Mouse (Mus musculus) Muller cell, postnatal 12 days (primary cell): ENCODE measurements at regions not wholly inside any gene's neighbourhood (a gene's known extent, or its start where the extent isn't known, plus 50 kb on each side); places are given as distances from the start of the nearest gene placed in this dataset.
"Not testable (repeated sequence)": the region's sequence is repeated elsewhere in the genome, so short reads cannot be mapped to it uniquely, and the experiment has no call there.

ENCODE experiments used
- DNase-seq: peaks from one replicate; pipeline ENCODE4 v3.0.0-alpha.2; 2015; ENCODE audit errors: inconsistent ontology term

GRCm38 (mm10) chr13:99128979-99129378 is 55.6 kb upstream of the Zfp366 start:
- DNase-seq = peak; percentile 61

GRCm38 (mm10) chr13:99128284-99128691 is 56.3 kb upstream of the Zfp366 start:
- peak; percentile 70 for DNase-seq

DNA sequence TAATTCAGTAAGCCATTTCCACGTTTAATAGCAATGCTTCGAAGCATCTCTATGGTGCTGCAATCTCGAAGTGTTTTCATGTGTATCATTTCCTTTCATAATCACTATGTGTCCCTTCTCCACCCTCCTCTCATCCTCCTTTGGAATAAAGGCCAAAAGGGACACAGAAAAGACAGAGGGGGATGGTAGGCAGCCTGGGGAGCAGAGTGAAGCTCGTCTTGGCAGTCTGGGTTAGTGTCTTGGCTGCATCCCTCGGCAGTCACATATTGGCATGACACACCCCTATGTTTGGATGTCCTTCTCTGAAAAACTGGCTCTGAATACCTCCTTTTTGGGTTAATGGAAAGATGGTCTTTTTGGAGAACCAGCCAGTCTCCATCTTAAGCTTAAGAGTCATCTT is 56.9 kb upstream of the Zfp366 start:
- DNase-seq = no peak

DNA sequence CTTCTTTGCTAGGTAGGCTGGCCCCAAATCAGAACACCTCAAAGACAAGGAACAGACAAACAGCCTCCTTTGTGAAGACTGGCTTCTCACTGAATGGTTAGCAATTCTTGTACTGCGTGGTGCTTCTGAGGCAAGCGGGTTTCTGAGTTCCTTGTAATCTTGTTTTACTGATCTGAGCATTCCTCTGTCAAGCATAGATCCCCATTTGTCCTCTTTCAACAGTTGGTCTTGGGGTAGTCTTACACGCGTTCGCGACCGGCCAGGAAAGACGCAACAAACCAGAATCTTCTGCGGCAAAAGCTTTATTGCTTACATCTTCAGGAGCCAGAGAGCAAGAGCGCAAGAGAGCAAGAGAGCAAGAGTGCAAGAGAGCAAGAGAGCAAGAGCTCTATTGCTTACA is 57.7 kb upstream of the Zfp366 start:
- DNase-seq = not testable (repeated sequence)

GRCm38 (mm10) chr13:99126538-99126937 is 58.1 kb upstream of the Zfp366 start:
- DNase-seq = no peak

DNA sequence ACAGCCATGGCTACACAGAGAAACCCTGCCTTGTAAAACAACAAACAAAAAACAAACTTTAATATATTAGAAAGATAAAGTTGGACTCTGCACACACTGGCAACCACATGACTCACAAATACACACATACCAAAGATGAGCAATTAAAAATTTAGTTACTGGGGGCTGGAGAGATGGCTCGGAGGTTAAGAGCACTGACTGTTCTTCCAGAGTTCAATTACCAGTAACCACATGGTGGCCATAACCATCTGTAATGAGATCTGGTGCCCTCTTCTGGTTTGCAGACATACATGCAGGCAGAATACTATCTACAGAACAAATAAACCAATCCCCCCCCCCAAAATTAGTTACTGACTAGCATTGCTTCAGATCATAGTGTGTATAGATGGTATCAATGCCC is 58.7 kb upstream of the Zfp366 start:
- no peak for DNase-seq

DNA sequence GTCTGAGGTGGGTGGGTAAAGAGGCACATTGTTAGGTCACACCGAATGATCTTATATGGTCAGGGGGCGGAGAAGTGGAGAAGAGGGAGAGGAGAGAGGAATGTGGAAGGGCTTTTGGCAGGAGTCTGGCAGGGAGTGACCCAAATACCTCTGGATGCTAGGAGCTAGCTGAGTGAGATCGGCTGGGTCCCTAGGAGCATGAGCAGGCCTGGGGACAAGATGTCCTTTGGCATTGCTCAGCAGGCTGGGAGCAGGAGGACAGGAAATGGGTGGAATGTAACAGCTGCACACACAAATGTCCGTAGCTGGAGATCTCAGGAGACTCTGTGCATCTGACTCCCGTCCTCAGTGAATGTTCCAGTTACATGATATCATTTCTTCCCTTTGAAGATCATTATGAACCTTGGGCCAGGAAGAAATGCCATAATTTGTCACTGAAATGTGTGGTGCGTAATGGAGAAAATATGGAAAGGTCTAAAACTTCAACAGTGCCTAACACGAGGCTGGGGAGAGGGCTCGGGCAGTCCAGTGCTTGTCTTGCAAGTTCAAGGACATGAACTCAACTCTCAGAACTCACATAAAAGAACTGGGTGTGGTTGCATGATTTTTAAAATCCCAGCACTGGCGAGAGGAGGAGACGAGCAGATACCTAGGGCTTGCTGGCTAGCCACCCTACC is 59.6 kb upstream of the Zfp366 start:
- peak; percentile 90 for DNase-seq

DNA sequence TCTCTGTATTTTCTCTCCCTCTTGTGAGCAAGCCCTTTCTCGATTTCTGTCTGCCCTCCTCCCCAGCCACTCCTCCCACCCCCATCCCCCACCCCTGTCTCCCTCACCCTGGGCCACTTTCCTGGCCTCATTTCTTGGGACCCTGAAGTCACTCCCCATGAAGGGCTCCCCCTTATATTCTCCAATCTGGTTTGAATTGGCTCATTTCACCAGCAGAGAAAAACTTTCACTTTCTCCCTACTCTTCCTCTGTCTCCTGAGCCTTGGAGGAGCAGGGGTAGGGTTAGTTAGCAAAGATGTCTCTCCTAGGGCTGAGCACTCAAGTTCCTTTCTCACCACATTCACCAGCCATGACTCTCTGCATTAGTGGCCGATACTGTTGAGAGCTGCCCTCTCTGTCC is 60.5 kb upstream of the Zfp366 start:
- DNase-seq = peak; percentile 35

DNA sequence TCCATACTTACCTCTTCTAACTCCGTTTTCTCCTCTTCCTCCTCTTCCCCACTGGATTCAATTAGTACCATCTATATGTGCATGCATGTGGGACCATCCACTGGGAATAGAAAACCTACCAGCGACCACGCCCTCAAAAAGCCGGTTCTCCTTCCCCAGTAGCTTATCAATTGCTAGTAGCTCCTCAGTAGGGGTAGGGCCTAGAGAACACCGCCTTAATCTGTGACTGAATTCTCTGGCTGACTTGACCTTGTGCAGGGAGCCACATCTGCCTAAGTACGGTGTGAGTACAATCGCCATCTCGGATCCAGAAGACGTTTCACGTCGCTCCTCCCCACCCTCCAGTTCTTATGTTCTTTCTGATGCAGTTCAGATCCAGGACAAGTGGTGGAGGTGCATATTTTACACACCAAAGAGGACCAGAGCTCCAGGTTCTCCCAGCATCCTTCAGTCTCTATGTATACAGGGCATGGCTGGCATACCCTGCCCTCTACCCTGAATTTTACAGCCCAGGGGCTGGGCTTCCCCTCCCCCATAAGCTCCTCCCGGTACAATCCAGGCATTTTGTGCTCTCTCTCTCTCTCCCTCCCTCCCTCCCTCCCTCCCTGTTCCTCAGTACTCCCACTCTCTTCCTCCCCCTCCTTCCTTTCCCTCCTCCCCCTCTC is 61.0 kb upstream of the Zfp366 start:
- DNase-seq = no peak

GRCm38 (mm10) chr13:99122539-99122938 is 62.1 kb upstream of the Zfp366 start:
- DNase-seq = not testable (repeated sequence)

- no peak for DNase-seq
These were observed 63.5 kb upstream of the Zfp366 start for GRCm38 (mm10) chr13:99121096-99121495.

DNA sequence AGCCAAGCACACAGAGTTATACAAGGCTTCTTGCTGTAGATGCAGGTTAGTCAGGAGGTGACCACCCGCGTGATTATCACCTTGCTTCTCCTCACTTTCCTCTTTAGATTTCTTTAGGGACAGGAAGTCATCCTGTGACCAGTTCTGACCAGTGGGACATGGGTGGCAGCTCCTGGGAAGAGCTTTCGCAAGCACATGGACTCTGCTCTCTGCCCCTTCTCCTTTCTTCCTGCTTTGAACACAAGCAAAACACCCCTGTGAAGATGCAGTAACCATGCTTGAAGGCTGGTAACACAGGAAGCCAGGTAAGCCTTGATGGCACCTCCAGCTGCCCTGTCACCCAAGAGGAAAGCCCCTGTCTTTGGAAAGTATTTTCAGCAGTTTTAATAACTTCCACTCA is 64.7 kb upstream of the Zfp366 start:
- no peak for DNase-seq

DNA sequence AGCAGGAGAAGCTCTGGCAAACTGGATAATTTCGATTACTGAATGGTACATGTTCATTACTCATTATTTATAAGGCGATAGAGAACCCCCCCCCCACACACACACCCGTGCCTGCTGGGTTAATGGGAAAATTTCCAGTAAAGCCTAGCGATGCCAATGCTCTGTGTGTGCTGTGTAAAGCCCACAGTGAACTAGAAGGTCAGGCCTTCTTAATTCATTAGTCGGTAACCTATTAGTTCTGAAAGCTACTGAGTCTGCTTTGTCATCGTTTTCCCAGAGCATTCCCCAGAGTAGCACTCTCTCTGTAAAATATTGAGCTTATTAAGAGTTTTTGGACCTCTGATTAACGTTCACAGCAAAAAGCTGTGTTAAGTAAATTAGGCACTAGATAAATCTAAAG is 65.7 kb upstream of the Zfp366 start:
- DNase-seq = peak; percentile 18

DNA sequence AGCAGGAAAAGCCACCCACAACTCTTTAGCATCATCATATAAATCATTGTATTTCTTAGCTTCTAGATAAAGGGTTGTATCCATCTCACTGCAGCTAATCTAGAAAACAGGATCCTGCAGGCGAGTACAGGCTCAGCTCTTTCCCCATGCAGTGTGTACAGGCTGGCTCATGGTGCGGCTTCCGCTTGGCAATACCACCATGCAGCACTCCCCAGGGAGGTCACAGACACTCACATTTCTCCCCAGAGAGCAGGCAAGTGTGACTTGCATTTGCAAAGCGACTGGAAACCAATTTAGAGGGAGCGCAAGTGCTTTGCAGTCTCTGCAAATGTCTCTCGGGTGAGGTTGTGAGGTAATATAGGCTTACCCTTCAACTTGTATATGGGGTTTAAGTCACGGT is 69.1 kb upstream of the Zfp366 start:
- DNase-seq = no peak

GRCm38 (mm10) chr13:99114565-99114964 is 70.1 kb upstream of the Zfp366 start:
- no peak for DNase-seq

- no peak for DNase-seq
These were observed 72.8 kb upstream of the Zfp366 start for GRCm38 (mm10) chr13:99111736-99112386.

DNA sequence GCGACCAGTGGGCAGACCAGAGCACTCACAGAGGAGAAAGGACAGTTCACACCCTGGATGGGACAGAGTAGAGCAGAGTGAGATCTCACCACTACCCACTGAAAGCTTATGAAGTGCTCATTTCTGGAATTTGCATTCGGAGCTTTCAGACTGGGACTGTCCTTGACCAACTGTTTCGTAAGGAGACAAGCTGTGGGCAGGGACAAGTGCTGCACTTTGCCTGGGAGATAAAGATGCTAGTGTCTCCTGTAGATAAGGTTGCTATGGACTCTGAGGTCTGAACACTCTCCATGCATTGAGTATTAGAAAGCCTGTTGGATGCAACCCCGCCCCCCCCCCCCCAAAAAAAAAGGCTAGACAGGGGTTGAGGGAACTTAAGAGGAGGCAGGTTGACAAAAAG is 76.6 kb upstream of the Zfp366 start:
- no peak for DNase-seq

DNA sequence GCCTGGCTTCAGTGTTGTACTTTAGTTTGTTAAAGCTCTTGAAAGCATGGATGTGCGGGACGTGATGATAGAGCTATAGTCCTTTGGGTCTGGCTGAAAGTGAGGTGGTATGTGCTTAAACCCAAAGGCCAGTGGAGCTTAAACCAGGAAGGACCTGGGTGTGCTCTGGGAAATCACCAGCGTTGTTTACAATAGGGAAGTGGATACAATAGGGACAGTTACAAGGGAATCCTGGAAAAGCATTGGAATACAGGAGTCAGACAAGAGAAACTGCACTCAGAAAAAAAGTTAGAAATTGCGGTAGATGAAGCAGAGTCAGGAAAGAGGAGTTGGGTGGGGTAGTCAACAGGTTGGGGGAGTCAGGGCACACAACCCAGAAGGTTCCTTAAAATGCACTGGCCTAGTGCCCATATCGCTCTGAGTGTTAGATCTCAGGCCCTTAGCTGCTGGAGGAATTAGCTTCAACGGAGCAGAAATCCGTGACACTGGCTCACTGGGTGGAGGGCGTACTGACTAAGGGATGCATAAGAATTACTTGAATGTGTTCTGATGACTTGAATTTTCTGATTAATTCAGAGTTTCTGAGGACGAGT is 82.4 kb upstream of the Zfp366 start:
- DNase-seq = no peak

- DNase-seq = peak; percentile 93
These were observed 83.9 kb upstream of the Zfp366 start for GRCm38 (mm10) chr13:99100430-99101409.

DNA sequence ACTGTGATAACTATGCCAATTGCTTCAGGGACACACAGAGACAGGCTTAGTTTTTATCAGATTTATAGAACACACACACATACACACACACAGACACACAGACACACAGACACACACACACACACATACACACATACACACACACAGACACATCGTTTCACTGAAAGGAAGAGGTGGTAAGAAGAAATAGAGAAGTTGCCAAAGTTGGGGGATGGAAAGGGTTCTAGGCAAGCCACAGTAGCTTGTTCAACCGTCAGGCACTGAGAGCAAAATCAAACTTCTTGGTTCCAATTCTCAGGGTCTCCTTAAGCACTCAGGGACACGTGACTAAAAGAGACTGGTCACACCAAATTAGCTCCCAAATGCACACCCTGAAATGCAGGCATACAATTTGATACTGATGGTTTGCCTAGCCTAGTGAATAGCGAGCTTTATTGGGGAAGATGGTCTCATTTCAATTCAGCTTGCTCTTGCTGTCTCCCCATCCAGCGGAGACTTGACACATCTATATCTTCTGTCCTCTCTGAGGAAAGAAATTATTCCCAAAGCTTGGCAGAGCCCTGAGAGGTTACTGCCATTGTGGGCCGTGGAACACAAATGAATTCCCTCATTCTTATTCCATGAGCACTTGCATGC is 84.7 kb upstream of the Zfp366 start:
- no peak for DNase-seq

GRCm38 (mm10) chr13:99099226-99099625 is 85.4 kb upstream of the Zfp366 start:
- DNase-seq = no peak
